Mouse (Mus musculus) adrenal gland, postnatal 10 days (tissue): ENCODE results near the gene Ror2. TPM values are rescaled to one million over a fixed set of nuclear protein-coding genes. Genes with fewer than 3 reads are reported as not detected.
"Not testable (repeated sequence)": the region's sequence is repeated elsewhere in the genome, so short reads cannot be mapped to it uniquely, and the experiment has no call there.

Experiments
- DNase-seq: peaks from one replicate; pipeline ENCODE4 v3.0.0; 2021; ENCODE audit warnings: mixed read lengths
- long read RNA-seq, 2 experiments: library from polyadenylated mRNA; stranded (forward); transcript quantifications; one replicate each; pipeline ENCODE4 v2.0.0; 2021
- total RNA-seq, 2 experiments: library from RNA; stranded (reverse); gene quantifications; 2 replicates each; pipeline ENCODE4 v1.2.3; 2021

Ror2 gene
- total RNA-seq, result 1 to 10 TPM; 6.7 to 8.5 TPM
- long read RNA-seq, experiment 1, partial matches to known transcripts, result 3 of 6 reads
- long read RNA-seq, experiment 1, other reads (novel, unspliced or antisense), result 1 of 6 reads
- long read RNA-seq, experiment 2, partial matches to known transcripts, result 0 of 5 reads
- long read RNA-seq, experiment 2, other reads (novel, unspliced or antisense), result 1 of 5 reads

GRCm38 (mm10) chr13:53285756-53286361, at the start of gene Ror2:
Gene Ror2 (minus strand): TSS chr13:53286124.
- DNase-seq, result peak; percentile 88

GRCm38 (mm10) chr13:53333769-53334168, 47.8 kb upstream of the Ror2 start:
- no peak for DNase-seq

DNA sequence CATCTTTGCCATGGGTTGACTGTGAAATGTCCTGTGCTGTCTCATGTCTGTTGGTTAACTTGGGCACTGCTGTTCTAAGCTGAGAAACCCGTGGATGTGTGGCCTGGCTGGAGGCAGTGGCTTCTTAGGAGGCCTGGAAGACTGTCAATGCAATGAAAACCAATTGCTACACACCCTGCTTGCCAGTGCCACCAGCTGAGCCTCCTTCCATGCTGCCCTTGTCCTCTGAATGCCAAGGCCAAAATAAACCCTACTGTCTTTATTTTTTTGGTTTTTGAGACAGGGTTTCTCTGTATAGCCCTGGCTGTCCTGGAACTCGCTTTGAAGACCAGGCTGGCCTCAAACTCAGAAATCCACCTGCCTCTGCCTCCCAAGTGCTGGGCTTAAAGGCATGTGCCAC, 44.3 kb upstream of the Ror2 start:
- peak; percentile 16 for DNase-seq

- DNase-seq, result no peak
These were observed 39.6 kb upstream of the Ror2 start for GRCm38 (mm10) chr13:53325531-53325930.

DNA sequence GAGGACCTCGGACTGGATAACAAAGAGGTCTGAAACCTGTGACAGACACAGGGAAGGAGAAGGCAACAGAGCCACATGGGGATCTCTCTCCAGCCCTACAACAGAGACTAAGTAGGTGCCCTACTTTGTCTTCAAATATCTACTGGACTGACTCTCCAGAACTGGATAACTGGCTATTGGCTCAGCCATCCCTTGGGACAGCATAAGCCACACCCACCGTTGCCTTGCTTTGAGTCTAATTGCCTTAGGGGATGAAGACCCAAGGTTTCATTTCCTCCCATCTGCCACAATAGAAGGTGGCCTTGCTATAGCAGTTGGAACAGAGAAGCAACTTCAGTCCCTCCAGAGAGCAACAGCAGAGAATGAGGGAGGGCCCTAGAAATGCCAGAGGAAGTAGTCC, 37.7 kb upstream of the Ror2 start:
- DNase-seq, result no peak

GRCm38 (mm10) chr13:53320899-53321298, 35.0 kb upstream of the Ror2 start:
- DNase-seq, result no peak

- no peak for DNase-seq
These were observed 30.8 kb upstream of the Ror2 start for GRCm38 (mm10) chr13:53316515-53317295.

GRCm38 (mm10) chr13:53315757-53316156, 29.8 kb upstream of the Ror2 start:
- DNase-seq, result not testable (repeated sequence)

DNA sequence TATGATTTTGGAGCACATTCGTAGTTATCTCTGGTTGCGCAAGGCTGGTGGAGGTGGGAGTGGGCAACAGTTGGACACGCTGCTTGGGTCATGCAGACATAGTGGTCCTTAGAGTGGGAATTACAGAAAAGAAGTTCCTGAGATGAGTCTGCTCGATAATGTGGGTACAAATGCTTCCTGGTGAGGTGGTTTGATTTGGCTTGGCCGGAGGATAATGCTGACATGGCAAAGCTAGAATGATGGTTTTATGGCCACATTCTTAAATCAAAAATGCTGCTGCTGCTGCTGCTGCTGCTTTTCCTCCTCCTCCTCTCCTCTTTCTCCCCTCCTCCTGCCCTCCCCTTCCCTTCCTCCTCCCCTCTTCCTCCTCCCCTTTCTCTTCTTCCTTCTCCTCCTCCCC, 24.5 kb upstream of the Ror2 start:
- no peak for DNase-seq

- DNase-seq, result peak; percentile 40
These were observed 23.8 kb upstream of the Ror2 start for GRCm38 (mm10) chr13:53309661-53310160.

DNA sequence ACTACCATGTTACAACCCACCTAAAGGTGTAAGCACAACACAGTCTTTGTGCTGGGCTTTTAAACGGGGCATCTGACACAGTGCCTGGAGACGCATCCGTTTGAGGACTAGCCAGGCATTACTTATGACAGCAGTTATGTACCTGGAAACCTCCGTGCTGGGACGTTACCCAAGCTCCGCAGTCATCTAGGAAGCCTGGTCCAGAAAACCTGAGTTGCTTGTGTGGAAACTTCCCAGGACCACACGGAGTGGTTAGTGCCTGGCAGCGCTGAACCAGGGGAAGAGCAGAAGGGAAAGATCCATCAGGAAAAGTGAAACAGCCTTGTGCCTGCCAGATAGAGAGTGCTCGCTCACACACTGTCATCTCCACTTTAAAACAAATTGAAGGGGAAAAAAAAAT, 23.2 kb upstream of the Ror2 start:
- no peak for DNase-seq

DNA sequence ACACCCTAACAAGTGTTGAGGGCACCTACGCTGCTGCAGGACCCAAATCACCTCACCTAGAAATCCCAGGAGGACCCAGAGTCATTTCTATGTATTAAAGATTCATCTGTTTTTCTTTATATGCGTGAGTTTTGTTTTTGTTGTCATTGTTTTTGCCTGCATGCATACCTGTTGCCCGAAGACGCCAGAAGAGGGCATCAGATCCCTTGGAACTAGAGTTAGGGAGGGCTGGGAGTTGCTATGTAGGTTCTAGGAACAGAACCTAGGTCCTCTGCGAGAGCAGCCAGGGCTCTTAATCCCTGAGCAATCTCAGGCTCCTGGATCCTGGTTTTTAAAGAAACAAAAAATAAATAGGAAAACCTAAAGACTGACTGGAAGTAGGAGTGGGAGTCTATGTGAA, 20.9 kb upstream of the Ror2 start:
- DNase-seq, result no peak

- no peak for DNase-seq
These were observed 19.3 kb upstream of the Ror2 start for GRCm38 (mm10) chr13:53305256-53305655.

DNA sequence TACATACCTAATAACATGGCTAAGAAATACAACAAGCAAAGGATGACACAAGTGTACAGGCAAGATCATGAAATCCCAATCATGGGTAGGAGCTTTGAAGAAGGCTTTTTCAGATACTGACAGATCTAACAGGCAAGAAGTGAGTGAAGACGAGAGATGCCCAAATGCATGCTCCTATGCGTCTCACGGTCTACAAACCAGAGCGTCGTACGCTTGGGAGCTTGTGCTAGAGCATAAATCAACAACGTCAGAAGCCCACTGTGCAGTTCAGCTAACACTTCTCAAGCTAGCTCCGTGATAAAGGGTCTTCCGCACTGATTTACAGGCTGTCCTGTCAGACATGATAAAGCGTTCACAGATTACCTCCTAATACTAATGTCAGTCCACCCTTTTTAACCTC, 16.8 kb upstream of the Ror2 start:
- DNase-seq, result no peak

DNA sequence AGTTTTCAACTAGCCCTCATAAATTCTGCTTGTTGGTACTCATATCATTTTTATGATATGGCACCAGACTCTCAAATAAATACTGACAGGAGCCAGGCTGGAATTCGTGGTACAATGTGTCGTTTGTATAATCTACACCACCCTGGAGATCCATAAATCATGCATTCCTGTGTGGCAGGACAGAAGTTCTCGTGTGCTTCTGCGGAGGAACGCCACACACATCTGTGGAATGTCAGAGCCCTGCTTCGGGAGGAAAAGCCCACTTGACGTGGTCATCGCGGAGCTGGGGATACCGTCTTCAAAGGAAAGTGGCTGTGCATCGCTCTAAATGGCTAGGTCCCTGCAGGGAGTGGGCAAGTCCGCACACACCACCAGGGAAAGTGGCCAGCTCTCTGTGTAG, 7.1 kb upstream of the Ror2 start:
- no peak for DNase-seq

DNA sequence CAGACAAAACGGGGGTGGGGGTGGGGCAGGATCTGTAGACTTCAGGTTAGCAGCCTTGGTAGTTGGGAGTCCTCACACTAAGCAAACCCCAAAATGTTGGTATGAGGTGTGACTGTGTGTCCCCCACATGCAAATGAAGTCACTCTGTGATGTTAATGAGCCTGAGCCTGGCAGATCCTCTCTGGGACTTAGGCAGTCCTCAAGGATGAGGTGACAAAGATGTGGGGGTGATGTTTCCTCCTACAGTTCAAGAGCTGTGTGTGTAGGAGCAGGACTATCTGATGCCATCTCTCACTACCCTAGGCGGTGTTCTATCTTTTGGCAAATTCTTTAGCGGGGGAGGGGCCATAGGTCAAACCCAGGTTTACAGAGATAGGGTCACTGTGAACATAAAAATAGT, 6.3 kb upstream of the Ror2 start:
- no peak for DNase-seq

DNA sequence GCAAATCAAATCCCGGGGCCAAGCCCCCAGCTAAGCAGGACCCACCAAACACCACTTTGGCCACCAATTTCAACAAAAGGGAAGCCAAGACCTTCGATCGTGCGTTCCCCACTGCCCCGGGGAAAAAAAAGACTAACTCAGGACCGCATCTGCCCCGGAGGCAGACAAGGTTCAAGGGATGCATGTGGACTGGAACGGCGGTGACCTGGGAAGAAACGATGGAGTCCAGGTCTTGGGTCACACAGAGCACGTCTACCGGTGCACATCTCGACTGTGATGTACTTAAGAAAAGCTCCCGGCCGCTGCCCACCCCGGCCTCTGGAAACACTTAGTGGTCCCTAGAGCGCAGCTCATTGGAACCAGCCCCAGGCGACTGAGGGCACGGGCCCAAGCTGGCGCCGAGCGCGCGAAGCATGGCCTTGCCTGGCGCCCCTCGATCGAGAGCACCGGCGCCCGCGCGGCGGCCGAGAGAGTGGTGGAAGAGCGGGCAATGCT, 616 bp downstream of the Ror2 start:
- DNase-seq, result peak; percentile 65

DNA sequence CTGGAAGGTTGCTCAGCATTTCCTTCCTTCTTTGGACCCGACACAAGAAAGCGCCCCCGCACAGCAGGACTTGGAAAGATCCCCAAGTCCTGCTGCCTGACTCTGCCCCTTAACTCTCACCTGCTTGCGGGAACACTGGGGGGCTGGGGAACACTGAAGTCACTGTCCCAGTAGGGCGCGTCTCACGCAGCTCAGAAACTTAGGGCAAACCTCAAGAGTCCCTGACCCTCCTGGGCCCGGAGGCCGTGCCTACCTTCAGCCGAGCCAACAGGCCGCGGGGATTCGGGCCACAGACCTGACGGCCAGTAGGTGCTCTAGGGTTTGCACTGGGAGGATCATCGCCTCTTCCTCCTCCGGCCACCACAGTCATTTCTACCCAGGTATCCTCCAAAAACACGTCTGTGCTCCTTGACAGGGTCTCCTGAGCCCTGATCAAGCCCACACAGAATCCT, 1.2 kb downstream of the Ror2 start:
- DNase-seq, result peak; percentile 34

DNA sequence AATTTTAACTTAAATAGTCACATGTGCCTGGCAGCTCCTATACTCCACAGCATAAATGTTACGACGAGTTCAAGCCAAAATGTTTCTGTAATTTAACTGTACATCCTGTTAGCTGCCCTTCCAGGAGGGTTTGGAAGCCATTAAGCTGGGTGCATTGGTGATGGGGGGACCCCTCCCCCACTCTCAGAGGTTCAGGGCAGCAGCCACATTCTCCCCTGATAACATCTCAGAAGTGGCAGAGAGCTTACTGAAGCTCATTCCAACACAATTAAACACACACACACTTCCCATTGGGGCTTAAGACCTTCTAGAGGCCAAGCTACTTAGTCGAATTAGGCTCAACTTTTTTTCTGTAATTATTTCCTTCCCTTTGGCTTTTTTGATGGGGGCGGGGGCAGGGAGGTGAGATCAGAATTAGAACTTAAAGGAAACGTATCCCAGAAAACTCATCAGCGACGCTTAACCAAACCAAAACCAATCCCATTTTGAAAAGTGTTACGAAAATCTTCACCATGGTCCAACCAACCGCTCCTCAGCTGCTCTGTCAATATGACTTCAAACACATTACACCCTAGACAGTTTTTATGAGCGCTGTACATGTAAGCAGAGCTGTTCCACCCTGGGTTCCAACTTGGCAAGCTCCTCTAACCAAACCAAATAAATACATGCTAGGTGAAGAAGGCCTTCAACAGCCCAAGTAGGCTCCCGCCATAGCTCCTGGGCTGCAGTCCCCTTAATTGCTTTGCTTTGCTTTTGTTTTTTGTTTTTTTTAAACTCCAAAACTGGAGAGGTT, 4.1 kb downstream of the Ror2 start:
- DNase-seq, result no peak

- no peak for DNase-seq
These were observed 7.0 kb downstream of the Ror2 start for GRCm38 (mm10) chr13:53278908-53279307.

DNA sequence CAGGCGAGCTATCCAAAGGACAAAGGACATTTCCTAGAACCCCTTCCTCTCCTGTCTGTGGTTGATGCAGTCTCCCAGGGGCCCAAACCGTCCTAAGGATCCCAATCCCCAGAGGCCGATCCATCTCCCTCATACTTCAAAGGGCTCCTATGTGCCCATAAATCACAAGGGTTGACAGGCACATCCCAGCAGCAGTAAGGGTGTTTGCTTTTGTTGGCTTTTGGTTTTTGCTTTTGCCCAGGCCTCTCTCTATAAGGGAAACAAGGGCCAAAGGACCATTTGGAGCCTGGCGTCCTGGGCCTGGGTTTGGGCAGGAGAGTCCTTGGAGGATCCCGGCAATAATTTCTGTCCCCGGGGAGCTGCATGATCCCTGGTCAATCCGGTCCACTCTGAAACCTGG, 9.5 kb downstream of the Ror2 start:
- peak; percentile 33 for DNase-seq

GRCm38 (mm10) chr13:53275778-53276177, 10.1 kb downstream of the Ror2 start:
- DNase-seq, result no peak
